In genomic region chr14:24486241-24486767, GRCm38 (mm10) we compare ENCODE assay signal across 8 mouse cellular contexts. TPM values are rescaled to one million over a fixed set of nuclear protein-coding genes. Genes with fewer than 3 reads are reported as not detected.
DNase-seq lines count a peak whose midpoint lies in the region; ATAC-seq lines count a peak whose summit lies in the region.

No protein-coding gene starts in this region.

- H3K4me2 ChIP-seq in heart, embryonic 15.5 days, result peak overlapping the region; percentile 76

- 5% methylated on average over 13 of the region's 13 CpGs for WGBS in heart, embryonic 15.5 days
- WGBS in macrophage (ENCODE audit: missing documents), result 8% methylated on average over 13 of the region's 13 CpGs

- H3K9me3 ChIP-seq in heart, embryonic 15.5 days (replicated peaks), result no peaks in the 10 kb centered on the region

- peaks cover 30% of the 10 kb centered on the region for H3K79me2 ChIP-seq in macrophage (ENCODE audit: inconsistent target)

- H3K4me3 ChIP-seq in heart, embryonic 15.5 days, result peak overlapping the region; percentile 87
- H3K4me3 ChIP-seq in macrophage (ENCODE audit: inconsistent target), result peak overlapping the region; percentile 99

- ATAC-seq in heart, embryonic 15.5 days (replicated peaks; ENCODE audit: insufficient number of reproducible peaks, insufficient read depth, low FRiP score, low read depth), result no peak

- peaks cover 12% of the 10 kb centered on the region for H3K4me1 ChIP-seq in heart, embryonic 15.5 days (replicated peaks)

- DNase-seq in heart, adult 11 months, result no peak
- DNase-seq in adipocyte (ENCODE audit: low spot score), result peak; percentile 17
- peak; percentile 22 for DNase-seq in induced T-regulatory cell, adult 2 months (ENCODE audit: low read depth)
- DNase-seq in frontal cortex, adult 2 months (ENCODE audit: extremely low spot score in 1 of 2, low spot score in 1 of 2), result no peak
- no peak for DNase-seq in spleen, postnatal 36 days (ENCODE audit: low spot score in 2 of 2)
- DNase-seq in lung, postnatal 25 days (ENCODE audit: low spot score), result no peak

- peaks cover 32% of the 10 kb centered on the region for H3K36me3 ChIP-seq in heart, embryonic 15.5 days
- peaks cover 29% of the 10 kb centered on the region for H3K36me3 ChIP-seq in macrophage (ENCODE audit: inconsistent target)

- no peak overlapping the region for H3K27ac ChIP-seq in heart, embryonic 15.5 days
- H3K27ac ChIP-seq in macrophage, result peak overlapping the region; percentile 39

- H3K9ac ChIP-seq in heart, embryonic 15.5 days, result peak overlapping the region; percentile 86

- no peaks in the 10 kb centered on the region for H3K27me3 ChIP-seq in heart, embryonic 15.5 days

RNA-seq across cellular contexts. Expression of gene Polr3a, which starts 0.6 kb away (rescaled TPM):
- 11.9 and 13.5 TPM in 2 replicates for polyA plus RNA-seq in heart, embryonic 15.5 days (2015; fragmentation: Nextera tagmentation; extraction: Ambion mirVana)
- 100 to 1,000 TPM in 1 of 26 experiments, 10 to 100 TPM in 25; 22.2 to 107 (median 67.7) TPM for total RNA-seq in macrophage (2018; cell fraction: chromatin; rRNA removed)
- 10 to 100 TPM in 22 of 26 experiments, 1 to 10 TPM in 4; 6.4 to 18.3 (median 12.9) TPM for total RNA-seq in macrophage (2018; cell fraction: cytosol; rRNA removed)
- 10 to 100 TPM; 17.6 to 59.1 (median 38.6) TPM for total RNA-seq in macrophage (2018; cell fraction: nucleus; rRNA removed)
- polyA plus RNA-seq in macrophage (2018), result 9.7 to 12.3 TPM (median 11.3 TPM) in 3 replicates
- polyA plus RNA-seq in frontal cortex, adult 2 months (2012; rRNA removed), result 16.5 and 19.0 TPM in 2 replicates

RNA-seq across cellular contexts. Expression of gene Rps24, which starts 0.6 kb away (rescaled TPM):
- 442 and 576 TPM in 2 replicates for polyA plus RNA-seq in heart, embryonic 15.5 days (2015; fragmentation: Nextera tagmentation; extraction: Ambion mirVana)
- 100 to 1,000 TPM in 19 of 26 experiments, 10 to 100 TPM in 7; 43.0 to 534 (median 135) TPM for total RNA-seq in macrophage (2018; cell fraction: chromatin; rRNA removed)
- total RNA-seq in macrophage (2018; cell fraction: cytosol; rRNA removed), result 1,000 to 10,000 TPM; 1,670 to 3,709 (median 2,156) TPM
- 1,000 to 10,000 TPM in 1 of 26 experiments, 100 to 1,000 TPM in 25; 145 to 1,053 (median 426) TPM for total RNA-seq in macrophage (2018; cell fraction: nucleus; rRNA removed)
- 2,962 to 3,897 TPM (median 3,033 TPM) in 3 replicates for polyA plus RNA-seq in macrophage (2018)
- 1,392 and 1,543 TPM in 2 replicates for polyA plus RNA-seq in frontal cortex, adult 2 months (2012; rRNA removed)

Comparison
In these comparisons a context has a peak if more than half of its experiments do, and no peak if none do; other contexts are left out.
1. DNase-seq: peak in adipocyte (single experiment) and induced T-regulatory cell, adult 2 months (single experiment); none in heart, adult 11 months (single experiment), frontal cortex, adult 2 months (0 of 2), spleen, postnatal 36 days (0 of 2) and lung, postnatal 25 days (single experiment).